Mouse (Mus musculus) kidney, postnatal 0 days (tissue): ENCODE measurements around the gene 2010300C02Rik. TPM values are rescaled to one million over a fixed set of nuclear protein-coding genes. Genes with fewer than 3 reads are reported as not detected.

Experiments used
- ATAC-seq: fragments of 200-750 bp; cut with Nextera tagmentation; replicated peaks from 2 replicates; pipeline ENCODE4 v1.8.0; 2017; ENCODE audit warnings: low read depth, moderate number of reproducible peaks, moderate TSS enrichment, moderate library complexity; ENCODE audit not compliant: low FRiP score
- DNase-seq: peaks from one replicate; pipeline ENCODE4 v3.0.0-alpha.2; 2016; ENCODE audit warnings: low spot score
- H3K27ac ChIP-seq: fragments of 300-500 bp; sonication (generic); 2 replicates; pipeline ENCODE4 v1.5.1; 2014; ENCODE audit warnings: mild to moderate bottlenecking
- H3K27me3 ChIP-seq: fragments of 300-500 bp; sonication (generic); 2 replicates; pipeline ENCODE4 v1.6.1; 2014; ENCODE audit warnings: low read length, mixed read lengths; ENCODE audit not compliant: insufficient read depth
- H3K36me3 ChIP-seq: fragments of 300-500 bp; sonication (generic); 2 replicates; pipeline ENCODE4 v1.6.1; 2014; ENCODE audit warnings: low read length, mixed read lengths; ENCODE audit not compliant: insufficient read depth
- H3K4me1 ChIP-seq: fragments of 300-500 bp; sonication (generic); replicated peaks from 2 replicates; pipeline ENCODE4 v1.6.1; 2014; ENCODE audit warnings: antibody characterized with exemption, low read length, mixed read lengths; ENCODE audit not compliant: insufficient read depth
- H3K4me2 ChIP-seq: fragments of 300-500 bp; sonication (generic); 2 replicates; pipeline ENCODE4 v1.6.1; 2014; ENCODE audit warnings: mild to moderate bottlenecking, low read length, moderate library complexity, mixed read lengths
- H3K4me3 ChIP-seq: fragments of 300-500 bp; sonication (generic); replicated peaks from 2 replicates; pipeline ENCODE4 v1.5.1; 2014; ENCODE audit warnings: low read depth, low read length
- H3K9ac ChIP-seq: fragments of 300-500 bp; sonication (generic); 2 replicates; pipeline ENCODE4 v1.6.1; 2014; ENCODE audit warnings: low read depth, low read length
- H3K9me3 ChIP-seq: fragments of 300-500 bp; sonication (generic); replicated peaks from 2 replicates; pipeline ENCODE4 v1.6.1; 2016; ENCODE audit warnings: low read length, inconsistent platforms, mixed read lengths
- CTCF ChIP-seq: IDR thresholded peaks from 2 replicates; pipeline ENCODE4 v1.5.1; 2016; ENCODE audit warnings: antibody characterized with exemption, low read depth, mild to moderate bottlenecking, moderate library complexity
- WGBS: fragments of 180-500 bp; shearing (Covaris S2); extraction: QIAGEN DNeasy Blood & Tissue Kit; methylation state at CpG from one replicate; pipeline ENCODE4 v1.1.7; 2014; 5-methylcytosine and 5-hydroxymethylcytosine counted together
- polyA plus RNA-seq: library from polyadenylated mRNA; unstranded; fragments of >200 nt; fragmentation: Nextera tagmentation; extraction: Ambion mirVana; gene quantifications from 2 replicates; pipeline ENCODE4 v1.2.1, GENCODE M21; 2015

Gene 2010300C02Rik
- polyA plus RNA-seq, 1 experiment from 2014 or later: 2.4 TPM

DNA sequence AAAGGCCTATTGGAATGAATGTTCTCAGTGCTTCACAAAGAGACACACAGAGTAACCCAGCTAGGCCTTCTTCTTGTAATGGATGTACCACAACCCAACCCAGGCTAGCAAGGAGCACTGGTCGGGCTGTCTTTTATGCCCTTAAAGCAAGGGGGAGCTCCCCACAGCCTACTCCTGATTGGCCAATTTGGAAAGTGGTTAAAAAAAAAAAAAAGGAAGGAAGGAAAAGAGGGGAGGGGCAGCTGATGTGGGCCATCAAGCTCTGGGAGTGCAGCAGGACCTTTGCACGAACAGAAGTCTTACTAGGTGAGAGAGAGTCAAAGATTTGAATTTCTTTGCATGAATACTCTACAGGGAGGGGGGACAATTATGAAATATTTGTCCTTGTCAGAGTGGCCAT is 19.0 kb upstream of the 2010300C02Rik start:
- DNase-seq: no peak
- Histone ChIP-seq H3K4me3 (no peak overlapping the region), H3K9me3 (no peaks in the 10 kb centered on the region), H3K4me1 (no peaks in the 10 kb centered on the region), H3K36me3 (no peaks in the 10 kb centered on the region), H3K27ac (no peak overlapping the region), H3K9ac (no peak overlapping the region), H3K27me3 (no peaks in the 10 kb centered on the region), H3K4me2 (no peak overlapping the region)
- WGBS: 71% methylated on average over 2 of the region's 2 CpGs
- no peak for TF ChIP-seq CTCF
- no peak for ATAC-seq

DNA sequence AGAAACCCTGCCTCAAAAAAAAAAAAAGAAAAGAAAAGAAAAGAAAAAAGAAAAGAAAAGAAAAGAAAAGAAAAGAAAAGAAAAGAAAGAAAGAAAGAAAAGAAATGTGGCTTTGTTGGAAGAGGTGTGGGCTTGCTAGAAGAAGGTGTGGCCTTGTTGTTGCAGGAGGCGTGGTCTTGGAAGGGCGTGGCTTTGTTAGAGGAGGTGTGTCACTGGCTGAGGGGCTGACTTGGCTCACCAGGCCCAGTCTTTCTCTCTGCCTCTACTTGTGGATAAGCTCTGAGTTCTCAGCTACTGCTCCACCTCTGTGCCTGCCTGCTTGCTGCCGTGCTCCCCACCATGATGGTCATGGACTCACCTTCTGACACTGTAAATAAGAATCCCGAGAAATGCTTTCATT is 17.2 kb upstream of the 2010300C02Rik start:
- Histone ChIP-seq H3K9ac (no peak overlapping the region), H3K4me1 (no peaks in the 10 kb centered on the region), H3K4me3 (no peak overlapping the region), H3K27me3 (no peaks in the 10 kb centered on the region), H3K27ac (no peak overlapping the region), H3K4me2 (no peak overlapping the region), H3K9me3 (no peaks in the 10 kb centered on the region), H3K36me3 (no peaks in the 10 kb centered on the region)
- no peak for ATAC-seq
- WGBS: 70% methylated on average over 4 of the region's 4 CpGs
- TF ChIP-seq CTCF: no peak
- DNase-seq: peak; percentile 15

DNA sequence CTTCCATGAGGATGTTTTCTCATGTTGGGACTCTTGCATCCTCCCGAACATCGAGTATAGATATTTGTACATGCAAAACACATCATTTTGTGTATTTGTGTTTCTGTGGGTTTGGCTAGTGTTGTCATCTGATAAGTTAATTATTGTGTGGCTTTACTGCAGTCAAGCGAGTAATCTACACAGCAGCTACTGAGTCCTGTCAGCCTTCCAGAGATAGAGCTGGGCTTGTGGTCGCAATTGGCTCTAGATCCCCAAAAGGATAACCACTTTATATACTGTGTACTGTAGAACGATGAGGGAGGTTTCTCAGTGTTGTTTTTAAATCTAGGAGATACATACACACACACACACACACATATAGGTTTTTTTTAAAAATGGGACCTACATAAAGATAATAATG is 16.0 kb upstream of the 2010300C02Rik start:
- 81% methylated on average over 5 of the region's 5 CpGs for WGBS
- Histone ChIP-seq H3K27me3 (no peaks in the 10 kb centered on the region), H3K27ac (no peak overlapping the region), H3K9me3 (no peaks in the 10 kb centered on the region), H3K4me1 (no peaks in the 10 kb centered on the region), H3K36me3 (no peaks in the 10 kb centered on the region), H3K4me2 (no peak overlapping the region), H3K9ac (no peak overlapping the region), H3K4me3 (no peak overlapping the region)
- no peak for TF ChIP-seq CTCF
- no peak for ATAC-seq
- DNase-seq: no peak

DNA sequence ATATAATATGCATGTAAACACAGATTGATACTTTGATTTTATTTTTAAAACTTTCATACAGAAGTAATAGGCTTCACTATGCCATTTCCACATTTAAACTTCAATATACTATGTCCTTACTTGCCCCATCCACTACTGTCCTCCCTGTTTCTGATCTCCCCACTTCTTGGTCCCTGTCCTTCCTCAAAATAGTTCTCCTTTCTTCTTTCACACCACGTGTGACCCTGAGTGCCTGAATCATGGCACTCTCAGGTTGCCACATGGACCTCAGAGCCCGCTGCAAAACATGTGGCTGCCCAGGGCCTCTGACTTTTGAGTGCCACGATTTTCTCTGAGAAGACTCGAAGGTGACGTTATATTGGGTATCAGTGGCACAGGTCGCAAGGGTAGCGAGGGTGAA is 15.0 kb upstream of the 2010300C02Rik start:
- ATAC-seq (no peak), DNase-seq (no peak)
- no peak overlapping the region for H3K4me3 ChIP-seq
- H3K4me1 ChIP-seq: no peaks in the 10 kb centered on the region
- H3K9me3 ChIP-seq: no peaks in the 10 kb centered on the region
- H3K36me3 ChIP-seq: no peaks in the 10 kb centered on the region
- H3K4me2 ChIP-seq: no peak overlapping the region
- whole genome bisulfite sequencing: 67% methylated on average over 7 of the region's 7 CpGs
- no peak for TF ChIP-seq CTCF
- H3K9ac ChIP-seq: no peak overlapping the region
- no peak overlapping the region for H3K27ac ChIP-seq
- H3K27me3 ChIP-seq: no peaks in the 10 kb centered on the region

DNA sequence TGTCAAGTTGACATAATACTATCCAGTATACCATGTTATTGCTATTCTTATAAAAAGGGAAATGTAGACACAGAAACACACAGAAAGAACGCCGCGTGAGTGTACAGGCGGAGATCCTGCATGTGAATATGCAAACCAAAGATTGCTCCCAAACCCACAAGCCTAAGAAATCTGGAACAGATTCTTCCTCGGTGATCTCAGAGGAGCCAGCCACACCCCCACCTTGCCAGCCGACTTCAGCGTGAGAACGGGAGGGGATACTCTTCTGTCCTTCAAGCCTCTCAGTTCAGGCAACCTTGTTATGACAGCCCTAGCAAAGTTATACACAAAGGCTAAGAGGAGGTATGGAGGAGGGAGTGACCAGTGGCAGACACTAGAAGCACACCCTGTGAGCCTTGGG is 9.5 kb upstream of the 2010300C02Rik start:
- Histone ChIP-seq H3K27ac (no peak overlapping the region), H3K9me3 (no peaks in the 10 kb centered on the region), H3K4me1 (no peaks in the 10 kb centered on the region), H3K36me3 (no peaks in the 10 kb centered on the region), H3K9ac (no peak overlapping the region), H3K4me3 (no peak overlapping the region), H3K27me3 (no peaks in the 10 kb centered on the region), H3K4me2 (no peak overlapping the region)
- DNase-seq (no peak), ATAC-seq (no peak)
- 85% methylated on average over 8 of the region's 8 CpGs for WGBS
- no peak for TF ChIP-seq CTCF

DNA sequence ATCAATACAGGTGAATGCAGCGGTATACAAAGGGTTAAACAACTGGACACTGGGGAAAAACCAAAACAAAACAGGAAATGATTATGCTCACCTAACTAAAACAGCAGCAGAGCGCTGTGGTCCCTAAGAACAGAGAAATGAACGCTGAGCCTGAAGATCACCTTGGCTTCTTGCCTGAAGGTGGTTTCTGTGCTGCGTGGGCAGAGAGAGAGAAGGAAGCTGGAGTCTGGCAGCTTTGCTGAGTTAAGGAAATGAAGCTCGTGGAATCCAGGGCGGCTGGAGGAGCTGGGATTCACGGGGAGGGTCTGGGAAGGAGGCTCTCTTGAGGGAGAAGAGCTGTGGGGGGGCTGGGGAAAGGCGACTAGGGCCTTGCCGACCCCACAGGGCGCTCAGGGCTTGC is 8.2 kb upstream of the 2010300C02Rik start:
- no peak overlapping the region for H3K4me2 ChIP-seq
- H3K4me1 ChIP-seq: no peaks in the 10 kb centered on the region
- ATAC-seq (no peak), DNase-seq (no peak)
- no peaks in the 10 kb centered on the region for H3K36me3 ChIP-seq
- 71% methylated on average over 10 of the region's 10 CpGs for WGBS
- no peak overlapping the region for H3K4me3 ChIP-seq
- no peaks in the 10 kb centered on the region for H3K27me3 ChIP-seq
- TF ChIP-seq CTCF: no peak
- no peaks in the 10 kb centered on the region for H3K9me3 ChIP-seq
- H3K27ac ChIP-seq: no peak overlapping the region
- no peak overlapping the region for H3K9ac ChIP-seq

DNA sequence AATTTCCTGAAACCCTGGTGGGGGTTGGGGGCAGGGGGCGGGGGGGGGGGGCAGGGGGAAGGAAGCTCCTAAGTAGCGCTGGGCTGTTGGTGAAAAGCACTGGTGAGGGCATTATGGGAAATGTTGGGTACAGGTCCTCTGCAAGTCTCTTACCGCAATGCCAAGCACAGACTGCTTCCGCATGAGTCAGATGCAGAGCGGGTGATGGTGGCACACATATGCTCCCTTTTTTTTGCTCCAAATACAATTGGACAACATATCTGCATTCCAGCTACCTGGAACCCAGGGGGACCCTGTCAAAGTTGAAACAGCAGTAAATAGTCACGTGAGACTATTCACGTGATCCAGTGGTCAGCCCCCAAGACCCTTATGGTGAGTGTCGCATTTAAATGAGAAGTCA is 7.3 kb upstream of the 2010300C02Rik start:
- no peak for ATAC-seq
- Histone ChIP-seq H3K36me3 (no peaks in the 10 kb centered on the region), H3K27me3 (no peaks in the 10 kb centered on the region), H3K4me2 (no peak overlapping the region), H3K9me3 (no peaks in the 10 kb centered on the region), H3K27ac (no peak overlapping the region), H3K4me3 (no peak overlapping the region), H3K4me1 (no peaks in the 10 kb centered on the region), H3K9ac (no peak overlapping the region)
- WGBS: 80% methylated on average over 8 of the region's 8 CpGs
- no peak for TF ChIP-seq CTCF
- DNase-seq: no peak
